Mouse (Mus musculus): ENCODE measurements at regions not wholly inside any gene's neighbourhood (a gene's known extent, or its start where the extent isn't known, plus 50 kb on each side); places are given as distances from the start of the nearest gene placed in this dataset.

- DNase-seq (ENCODE audit: low spot score in 2 of 2), result no peak
Observed at GRCm38 (mm10) chrX:9738904-9739303, 76.1 kb upstream of the Dynlt3 start.

DNA sequence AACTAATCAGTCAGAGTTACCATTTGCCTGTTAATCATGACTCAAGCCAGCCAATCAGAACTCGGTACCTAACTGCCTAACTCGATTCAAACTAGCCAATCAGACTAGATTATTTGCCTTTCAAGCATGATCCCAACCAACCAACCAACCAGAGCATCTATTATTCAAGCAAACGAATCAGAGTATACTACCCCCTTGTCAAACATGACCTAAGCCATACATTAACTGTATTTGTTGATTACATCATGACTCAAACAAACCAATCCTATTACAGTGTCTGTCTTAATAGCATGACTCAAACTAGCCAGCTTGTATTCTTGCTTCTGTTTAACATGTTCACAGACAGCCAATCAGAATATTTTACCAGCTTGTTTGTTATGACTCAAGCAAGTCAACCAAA lies 79.7 kb upstream of the Dynlt3 start:
- DNase-seq (ENCODE audit: low spot score in 2 of 2), result no peak

- DNase-seq (ENCODE audit: low spot score in 2 of 2), result peak; percentile 23 to 69
Observed at GRCm38 (mm10) chrX:9747305-9747938, 84.6 kb upstream of the Dynlt3 start.

DNA sequence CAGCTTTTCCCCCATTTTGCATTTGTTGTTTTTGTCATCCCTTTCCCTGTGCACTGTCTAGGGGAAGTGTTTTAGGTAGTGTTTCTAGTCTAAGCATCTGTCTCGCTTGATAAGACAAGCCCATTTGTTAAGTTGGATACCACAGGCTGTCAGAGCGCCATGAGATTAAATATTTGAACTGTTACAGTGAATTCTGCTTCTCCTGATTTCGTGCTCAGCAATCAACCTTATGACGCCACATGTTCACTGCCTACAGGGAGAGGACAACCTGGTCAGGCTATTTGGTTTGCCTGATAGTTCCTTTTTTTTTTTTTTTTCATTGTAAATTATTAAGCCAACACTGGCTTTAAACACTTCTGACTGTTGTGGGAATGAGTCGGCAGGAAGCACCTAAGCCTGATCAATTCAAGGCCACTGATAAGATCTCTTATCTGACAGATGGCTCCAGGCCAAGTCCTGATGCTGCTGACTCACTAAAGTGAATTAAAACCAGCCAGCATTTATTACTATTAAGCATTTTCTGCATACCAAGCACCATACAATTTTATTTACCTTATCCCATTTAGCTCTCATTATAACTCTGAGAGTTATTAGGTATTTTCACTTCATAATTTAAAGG lies 90.3 kb upstream of the Dynlt3 start:
- no peak for DNase-seq (ENCODE audit: low spot score in 2 of 2)

DNA sequence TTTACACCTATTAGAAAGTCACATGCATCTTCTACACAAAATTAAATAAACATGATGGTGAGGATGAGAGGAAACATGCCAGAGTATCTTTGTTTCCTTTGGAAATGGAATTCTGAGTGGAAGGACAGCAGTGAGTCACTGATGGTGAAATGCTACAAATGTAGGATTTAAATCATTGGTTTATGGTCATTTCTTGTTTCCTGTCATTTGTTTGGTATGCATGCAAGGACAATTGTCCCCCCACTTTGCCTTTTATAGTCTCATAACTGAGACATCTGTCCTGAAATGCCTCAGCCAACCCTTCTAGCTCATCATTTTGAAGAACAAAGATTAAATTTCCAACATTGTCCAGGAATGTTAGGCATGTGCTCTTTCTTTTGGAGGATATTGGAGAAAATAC lies 77.2 kb upstream of the Hypm start:
- no peak for DNase-seq (ENCODE audit: low spot score in 2 of 2)

- DNase-seq (ENCODE audit: low spot score in 2 of 2), result no peak
Observed at GRCm38 (mm10) chrX:9777498-9777897, 69.2 kb upstream of the Hypm start.

GRCm38 (mm10) chrX:9789542-9789941 lies 57.2 kb upstream of the Hypm start:
- DNase-seq (ENCODE audit: low spot score in 2 of 2), result no peak
